In genomic region chr5:72636122-72636521, GRCm38 (mm10) we compare ENCODE assay signal across 17 mouse cellular contexts. TPM values are rescaled to one million over a fixed set of nuclear protein-coding genes. Genes with fewer than 3 reads are reported as not detected.
DNase-seq lines count a peak whose midpoint lies in the region; ATAC-seq and TF ChIP-seq lines count a peak whose summit lies in the region.
"Had no signal": no experiment of that assay in that cellular context is flagged by ENCODE, and none has a peak within 500 bp of the region (broad histone marks: within the 10 kb centered on the region; RNA-seq: fewer than 3 reads in every experiment).

No protein-coding gene starts in this region.

- no peak for ATAC-seq in midbrain, embryonic 11.5 days (ENCODE audit: low FRiP score)
- ATAC-seq: forebrain, embryonic 15.5 days had no signal

- H3K36me3 ChIP-seq in MEL (ENCODE audit: control insufficient read depth in 1 of 2, insufficient read depth in 2 of 2, low read length in 2 of 2): peaks cover 0 to 13% of the 10 kb centered on the region in 2 experiments; a peak in 2 of 4 replicates
- H3K36me3 ChIP-seq in midbrain, embryonic 11.5 days (ENCODE audit: control insufficient read depth, insufficient read depth, low read length): no peaks in the 10 kb centered on the region
- H3K36me3 ChIP-seq: embryonic facial prominence, embryonic 13.5 days; forebrain, embryonic 15.5 days; heart, embryonic 15.5 days; limb, embryonic 13.5 days; stomach, embryonic 15.5 days had no signal

- H3K4me3 ChIP-seq in MEL (ENCODE audit: control insufficient read depth in 1 of 2, insufficient read depth in 1 of 2, low read depth in 2 of 2, low read length in 2 of 2): peak overlapping the region in 1 of 2 experiments; percentile 30; a peak in 1 of 4 replicates
- H3K4me3 ChIP-seq in midbrain, embryonic 11.5 days (ENCODE audit: low read depth, low read length): no peak overlapping the region
- H3K4me3 ChIP-seq: embryonic facial prominence, embryonic 13.5 days; forebrain, embryonic 15.5 days; heart, embryonic 15.5 days; limb, embryonic 13.5 days; stomach, embryonic 15.5 days had no signal

- no peak overlapping the region for H3K4me2 ChIP-seq in midbrain, embryonic 11.5 days
- H3K4me2 ChIP-seq: embryonic facial prominence, embryonic 13.5 days; forebrain, embryonic 15.5 days; heart, embryonic 15.5 days; limb, embryonic 13.5 days; stomach, embryonic 15.5 days had no signal

- no peaks in the 10 kb centered on the region for H3K27me3 ChIP-seq in MEL (ENCODE audit: control insufficient read depth in 1 of 2, insufficient read depth in 2 of 2, low read length in 2 of 2)
- no peaks in the 10 kb centered on the region for H3K27me3 ChIP-seq in midbrain, embryonic 11.5 days (ENCODE audit: control insufficient read depth, insufficient read depth, low read length)
- H3K27me3 ChIP-seq: embryonic facial prominence, embryonic 13.5 days; forebrain, embryonic 15.5 days; heart, embryonic 15.5 days; limb, embryonic 13.5 days; stomach, embryonic 15.5 days had no signal

- TF ChIP-seq EP300 in MEL (IDR thresholded peaks at IDR 0.05; ENCODE audit: low read depth in 1 of 2, low read length in 2 of 2): peak; percentile 57 to 60

- peak overlapping the region; percentile 32; the same call in 1 of the 2 replicates for H3K9ac ChIP-seq in MEL (ENCODE audit: control insufficient read depth, low read depth, low read length, poor library complexity, severe bottlenecking)
- H3K9ac ChIP-seq in midbrain, embryonic 11.5 days (ENCODE audit: low read length): no peak overlapping the region
- H3K9ac ChIP-seq: embryonic facial prominence, embryonic 13.5 days; forebrain, embryonic 15.5 days; heart, embryonic 15.5 days; limb, embryonic 13.5 days; stomach, embryonic 15.5 days had no signal

- H3K79me2 ChIP-seq in MEL (ENCODE audit: control insufficient read depth, insufficient read depth, low read length, poor library complexity): no peaks in the 10 kb centered on the region; the same call in 1 of the 2 replicates

- no peak for TF ChIP-seq RAD21 in MEL (IDR thresholded peaks at IDR 0.05; ENCODE audit: low read depth, low read length)

- 73% methylated on average over 3 of the region's 3 CpGs for WGBS in midbrain, embryonic 11.5 days

- peak; percentile 62 for DNase-seq in A20 (ENCODE audit: low read depth, low spot score)
- peak; percentile 77 for DNase-seq in MEL (ENCODE audit: low read depth, low spot score)
- DNase-seq in lung, postnatal 10 days: peak; percentile 9
- DNase-seq in thymus, adult 18-20 months: peak; percentile 56 to 76
- DNase-seq in left cerebral cortex, adult 18-20 months (ENCODE audit: low spot score in 2 of 2): no peak
- no peak for DNase-seq in midbrain, embryonic 11.5 days (ENCODE audit: low spot score, missing footprints)
- no peak for DNase-seq in cerebellum, postnatal 14 days
- DNase-seq: adrenal gland, postnatal 25 days; cerebellum, adult 18-20 months; gastrocnemius, postnatal 10 days; kidney, adult 18-20 months had no signal

- no peak for TF ChIP-seq CTCF in MEL (IDR thresholded peaks at IDR 0.05 in 2 of 3, conservative IDR thresholded peaks at IDR 0.05 in 1 of 3; ENCODE audit: control insufficient read depth in 1 of 3, insufficient read depth in 1 of 3, low read depth in 2 of 3, low read length in 3 of 3, poor library complexity in 1 of 3, severe bottlenecking in 1 of 3)

- peaks cover 10 to 17% of the 10 kb centered on the region in 2 experiments for H3K4me1 ChIP-seq in MEL (ENCODE audit: control insufficient read depth in 1 of 2, insufficient read depth in 2 of 2, low read length in 2 of 2)
- no peaks in the 10 kb centered on the region for H3K4me1 ChIP-seq in midbrain, embryonic 11.5 days (ENCODE audit: control insufficient read depth, insufficient read depth, low read length)
- H3K4me1 ChIP-seq: embryonic facial prominence, embryonic 13.5 days; forebrain, embryonic 15.5 days; heart, embryonic 15.5 days; limb, embryonic 13.5 days; stomach, embryonic 15.5 days had no signal

- no peak for TF ChIP-seq POLR2A in MEL (IDR thresholded peaks at IDR 0.05; ENCODE audit: control insufficient read depth in 1 of 2, insufficient read depth in 1 of 2, low read depth in 1 of 2, low read length in 2 of 2, poor library complexity in 1 of 2)

- peak overlapping the region; percentile 37; the same call in 1 of the 2 replicates for H3K27ac ChIP-seq in MEL (ENCODE audit: control insufficient read depth, low read depth, low read length)
- H3K27ac ChIP-seq in midbrain, embryonic 11.5 days (ENCODE audit: low read depth, low read length): no peak overlapping the region
- H3K27ac ChIP-seq: embryonic facial prominence, embryonic 13.5 days; forebrain, embryonic 15.5 days; heart, embryonic 15.5 days; limb, embryonic 13.5 days; stomach, embryonic 15.5 days had no signal

- H3K9me3 ChIP-seq in MEL (replicated peaks; ENCODE audit: insufficient read depth, low read length): no peaks in the 10 kb centered on the region
- no peaks in the 10 kb centered on the region for H3K9me3 ChIP-seq in midbrain, embryonic 11.5 days (ENCODE audit: control insufficient read depth, low read length)
- H3K9me3 ChIP-seq: embryonic facial prominence, embryonic 13.5 days; forebrain, embryonic 15.5 days; heart, embryonic 15.5 days; limb, embryonic 13.5 days; stomach, embryonic 15.5 days had no signal

TF ChIP-seq in MEL, 35 proteins besides CTCF, POLR2A, EP300 and RAD21 (continues in another document):
- TF ChIP-seq MEF2A (IDR thresholded peaks at IDR 0.05; ENCODE audit: extremely low read depth, insufficient replicate concordance, low read depth, low read length, poor library complexity, severe bottlenecking) (no peak), ZNF384 (IDR thresholded peaks at IDR 0.05; ENCODE audit: low read depth, low read length) (no peak), MYC (IDR thresholded peaks at IDR 0.05; ENCODE audit: low read depth, low read length) (peak; percentile 78), MXI1 (IDR thresholded peaks at IDR 0.05; ENCODE audit: low read depth, low read length) (peak; percentile 75), MYB (IDR thresholded peaks at IDR 0.05; ENCODE audit: low read depth, low read length) (no peak), SIN3A (IDR thresholded peaks at IDR 0.05; ENCODE audit: low read length) (peak; percentile 80), RCOR1 (IDR thresholded peaks at IDR 0.05; ENCODE audit: low read depth, low read length) (peak; percentile 51; the same call in 1 of the 2 replicates), KAT2A (conservative IDR thresholded peaks at IDR 0.05; ENCODE audit: low read depth, low read length) (no peak), ZKSCAN1 (IDR thresholded peaks at IDR 0.05; ENCODE audit: low read depth, low read length) (no peak), GABPA (IDR thresholded peaks at IDR 0.05; ENCODE audit: low read depth, low read length) (no peak), USF2 (IDR thresholded peaks at IDR 0.05; ENCODE audit: borderline replicate concordance in 1 of 2, insufficient read depth in 1 of 2, low read depth in 1 of 2, low read length in 2 of 2) (no peak), CHD2 (IDR thresholded peaks at IDR 0.05; ENCODE audit: low read length) (no peak), MAFK (IDR thresholded peaks at IDR 0.05; ENCODE audit: borderline replicate concordance, low read depth, low read length) (no peak), ZC3H11A (IDR thresholded peaks at IDR 0.05; ENCODE audit: low read depth, low read length) (no peak), NRF1 (IDR thresholded peaks at IDR 0.05; ENCODE audit: insufficient read depth, low read depth, low read length, poor library complexity, severe bottlenecking) (no peak), SMC3 (IDR thresholded peaks at IDR 0.05; ENCODE audit: low read depth, low read length) (no peak), POLR2AphosphoS2 (IDR thresholded peaks at IDR 0.05; ENCODE audit: low read length) (no peak), UBTF (IDR thresholded peaks at IDR 0.05; ENCODE audit: borderline replicate concordance, insufficient read depth, low read depth, low read length) (no peak), HCFC1 (IDR thresholded peaks at IDR 0.05; ENCODE audit: low read depth, low read length) (no peak), NELFE (IDR thresholded peaks at IDR 0.05; ENCODE audit: low read depth, low read length) (no peak), TBP (IDR thresholded peaks at IDR 0.05; ENCODE audit: low read depth, low read length) (no peak), BHLHE40 (IDR thresholded peaks at IDR 0.05; ENCODE audit: borderline replicate concordance, low read depth, low read length) (peak; percentile 56; the same call in 1 of the 2 replicates), POLR2AphosphoS5 (IDR thresholded peaks at IDR 0.05; ENCODE audit: borderline replicate concordance, low read depth, low read length) (no peak), ETS1 (IDR thresholded peaks at IDR 0.05; ENCODE audit: low read depth, low read length) (peak; percentile 88), USF1 (IDR thresholded peaks at IDR 0.05; ENCODE audit: low read depth, low read length) (no peak), TAL1 (IDR thresholded peaks at IDR 0.05; ENCODE audit: low read length) (no peak)

RNA-seq across cellular contexts. Expression of gene Cnga1, which starts 8.0 kb away (rescaled TPM):
- total RNA-seq in MEL (2012; rRNA removed): 0.10 TPM in 1 of 2 replicates, not detected in the other
- under 1 TPM in 1 of 2 experiments, not detected in 1; 0.04 TPM for polyA plus RNA-seq in MEL (2012; ENCODE audit: insufficient read depth in 1 of 2, insufficient read length in 2 of 2, low read depth in 1 of 2, low replicate concordance in 2 of 2, missing spikeins in 1 of 2)
- not detected for total RNA-seq in left cerebral cortex, adult 18-20 months (2021)
- polyA plus RNA-seq in midbrain, embryonic 11.5 days (2014; fragmentation: Nextera tagmentation; extraction: Ambion mirVana): not detected in 2 replicates
- total RNA-seq: adrenal gland, postnatal 25 days; gastrocnemius, postnatal 10 days had no signal
- polyA plus RNA-seq: embryonic facial prominence, embryonic 13.5 days; forebrain, embryonic 15.5 days; heart, embryonic 15.5 days; limb, embryonic 13.5 days; lung, embryonic 16.5 days; stomach, embryonic 15.5 days had no signal

RNA-seq across cellular contexts. Expression of gene Nipal1, which starts 11.5 kb away (rescaled TPM):
- 0.13 TPM in 1 of 2 replicates, not detected in the other for total RNA-seq in MEL (2012; rRNA removed)
- polyA plus RNA-seq in MEL (2012; ENCODE audit: insufficient read depth in 1 of 2, insufficient read length in 2 of 2, low read depth in 1 of 2, low replicate concordance in 2 of 2, missing spikeins in 1 of 2): under 1 TPM in 1 of 2 experiments, not detected in 1; 0.35 TPM
- total RNA-seq in left cerebral cortex, adult 18-20 months (2021): not detected
- 0.25 and 0.45 TPM in 2 replicates for polyA plus RNA-seq in midbrain, embryonic 11.5 days (2014; fragmentation: Nextera tagmentation; extraction: Ambion mirVana)

RNA-seq across cellular contexts. Expression of gene Gm5868, which starts 48.8 kb away (rescaled TPM):
- not detected in 2 replicates for total RNA-seq in MEL (2012; rRNA removed)
- not detected for polyA plus RNA-seq in MEL (2012; ENCODE audit: insufficient read depth in 1 of 2, insufficient read length in 2 of 2, low read depth in 1 of 2, low replicate concordance in 2 of 2, missing spikeins in 1 of 2)
- total RNA-seq in left cerebral cortex, adult 18-20 months (2021): not detected
- 6.5 and 6.6 TPM in 2 replicates for polyA plus RNA-seq in midbrain, embryonic 11.5 days (2014; fragmentation: Nextera tagmentation; extraction: Ambion mirVana)
- total RNA-seq: gastrocnemius, postnatal 10 days had no signal
- polyA plus RNA-seq: lung, embryonic 16.5 days had no signal

RNA-seq across cellular contexts. Expression of gene Zar1, which starts 55.1 kb away (rescaled TPM):
- total RNA-seq in MEL (2012; rRNA removed): not detected in 2 replicates
- polyA plus RNA-seq in MEL (2012; ENCODE audit: insufficient read depth in 1 of 2, insufficient read length in 2 of 2, low read depth in 1 of 2, low replicate concordance in 2 of 2, missing spikeins in 1 of 2): under 1 TPM in 1 of 2 experiments, not detected in 1; 0.93 TPM
- total RNA-seq in left cerebral cortex, adult 18-20 months (2021): not detected
- 1.0 and 1.6 TPM in 2 replicates for polyA plus RNA-seq in midbrain, embryonic 11.5 days (2014; fragmentation: Nextera tagmentation; extraction: Ambion mirVana)
- total RNA-seq: adrenal gland, postnatal 25 days; gastrocnemius, postnatal 10 days had no signal
- polyA plus RNA-seq: lung, embryonic 16.5 days had no signal

Comparison
In these comparisons a context has a peak if more than half of its experiments do, and no peak if none do; other contexts are left out.
1. DNase-seq: peak in A20 (single experiment), MEL (single experiment), lung, postnatal 10 days (single experiment) and thymus, adult 18-20 months (2 of 2); none in left cerebral cortex, adult 18-20 months (0 of 2), midbrain, embryonic 11.5 days (single experiment) and cerebellum, postnatal 14 days (0 of 2).